Mouse (Mus musculus) megakaryocyte-erythroid progenitor cell, adult 5-6 weeks (primary cell): ENCODE data around the gene Gif. TPM values are rescaled to one million over a fixed set of nuclear protein-coding genes. Genes with fewer than 3 reads are reported as not detected.

Experiments
- ATAC-seq: replicated peaks from 2 replicates; pipeline ENCODE4 v1.8.0; 2016; ENCODE audit warnings: mild to moderate bottlenecking, inconsistent platforms; ENCODE audit not compliant: severe bottlenecking, poor library complexity, low FRiP score, low TSS enrichment
- total RNA-seq, 2 experiments: library from RNA; stranded (forward) in 1 of 2; stranded (reverse) in 1 of 2; fragments of 200-1000, 215-1000 nt in 1 of 2; fragments of >200 nt in 1 of 2; fragmentation: Nextera tagmentation in 1 of 2; gene quantifications; 2 replicates each; pipeline ENCODE4 v1.2.3; 2014 to 2017

Gene Gif
- total RNA-seq (2014; fragmentation: Nextera tagmentation) (not detected in 2 replicates), total RNA-seq (2017) (not detected in 2 replicates)

DNA sequence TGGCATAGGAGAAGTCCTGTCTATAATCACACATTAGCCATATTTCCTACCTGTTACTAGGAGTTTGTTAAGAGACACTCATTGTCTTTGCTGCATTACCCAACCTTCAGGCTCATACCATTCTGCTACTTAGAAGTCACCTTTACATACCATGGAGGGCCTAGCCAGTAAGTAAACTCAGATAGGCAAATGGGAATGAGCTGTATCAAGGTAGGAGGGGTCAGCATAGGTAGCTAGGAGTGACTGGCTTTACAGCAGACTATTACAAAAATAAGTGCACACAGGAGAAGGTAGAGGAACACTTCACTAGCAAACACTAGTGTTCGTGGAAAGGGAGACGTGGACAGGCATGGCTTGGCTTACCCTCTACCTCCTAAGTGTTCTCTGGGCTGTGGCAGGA lies at the start of gene Gif:
TSS of gene Gif (plus strand) at position 257 of the 400 bp plus-strand sequence.
- no peak for ATAC-seq

DNA sequence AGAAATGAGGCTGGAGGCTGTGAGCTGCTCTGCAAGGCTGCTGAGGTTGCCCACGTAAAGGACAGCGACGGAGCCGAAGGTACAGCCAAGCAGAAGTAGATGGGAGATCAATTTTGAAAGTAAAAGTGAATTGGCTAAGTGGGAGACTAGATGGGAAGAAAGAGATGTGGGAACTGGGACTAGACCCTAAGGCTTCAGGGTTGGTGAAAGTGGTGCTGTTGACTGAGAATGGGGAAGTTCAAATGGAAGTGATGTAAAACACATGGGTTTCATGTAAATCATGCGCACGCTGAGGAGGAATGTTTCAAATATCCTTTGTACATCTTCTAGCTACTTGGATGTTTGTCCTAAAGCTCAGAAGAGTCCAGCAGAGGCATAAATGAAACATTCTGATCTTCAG lies 49.0 kb upstream of the Gif start:
- no peak for ATAC-seq

DNA sequence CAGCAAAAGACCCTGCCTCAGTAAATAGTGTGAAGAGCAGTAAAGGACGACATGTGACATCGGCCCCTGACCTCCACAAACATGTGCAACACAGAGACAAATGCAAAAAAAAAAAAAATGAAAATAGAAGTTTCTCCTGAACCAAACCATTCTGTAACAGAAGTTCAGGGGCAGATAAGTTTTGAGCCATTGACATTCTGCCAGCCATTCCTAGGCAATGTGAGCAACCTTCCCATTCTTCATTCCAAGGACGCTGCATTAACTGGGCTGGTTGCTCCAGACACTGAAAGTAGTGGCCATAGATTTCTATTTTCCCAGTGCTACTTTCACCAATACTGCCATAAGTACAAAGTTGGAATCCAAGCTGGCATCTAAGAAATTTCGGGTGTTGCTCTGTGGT lies 34.9 kb upstream of the Gif start:
- ATAC-seq = no peak

DNA sequence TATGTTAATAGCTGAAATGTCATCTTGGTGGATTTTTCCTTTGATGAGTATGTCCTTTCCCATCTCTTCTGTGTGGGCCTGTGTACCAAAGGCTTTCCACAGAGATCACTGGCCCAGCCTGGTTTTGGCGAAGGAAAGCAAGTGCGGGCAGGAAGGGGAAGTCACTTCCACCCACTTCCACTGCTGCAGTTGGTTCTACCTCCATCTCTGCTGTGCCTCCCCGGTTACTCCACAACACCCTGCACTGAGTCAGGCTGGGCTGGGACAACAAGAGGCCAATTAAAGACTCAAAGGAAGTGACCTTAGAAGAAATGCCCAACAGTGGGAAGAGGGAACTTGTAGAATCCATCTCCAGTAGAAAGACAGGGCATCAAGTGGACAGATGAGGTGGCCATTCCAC lies 27.3 kb upstream of the Gif start:
- no peak for ATAC-seq

DNA sequence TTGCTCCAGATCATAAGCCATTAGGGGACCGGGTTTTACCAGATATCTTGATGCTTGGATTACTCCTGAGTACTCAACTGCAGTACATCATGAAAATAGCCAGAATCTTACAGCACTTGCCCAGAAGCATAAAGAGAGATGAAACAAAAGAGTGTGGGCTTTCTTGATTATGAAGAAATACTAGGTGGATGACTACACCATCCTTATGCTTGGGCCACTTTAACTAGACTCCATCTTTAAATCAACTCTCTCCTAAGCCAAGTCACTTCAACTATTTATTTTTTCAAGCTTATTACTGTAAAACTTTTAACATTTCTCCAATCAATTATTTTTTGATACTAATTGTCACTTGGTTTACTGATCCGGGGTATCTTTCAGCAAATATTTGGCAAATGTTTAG lies 23.5 kb upstream of the Gif start:
- ATAC-seq = no peak

DNA sequence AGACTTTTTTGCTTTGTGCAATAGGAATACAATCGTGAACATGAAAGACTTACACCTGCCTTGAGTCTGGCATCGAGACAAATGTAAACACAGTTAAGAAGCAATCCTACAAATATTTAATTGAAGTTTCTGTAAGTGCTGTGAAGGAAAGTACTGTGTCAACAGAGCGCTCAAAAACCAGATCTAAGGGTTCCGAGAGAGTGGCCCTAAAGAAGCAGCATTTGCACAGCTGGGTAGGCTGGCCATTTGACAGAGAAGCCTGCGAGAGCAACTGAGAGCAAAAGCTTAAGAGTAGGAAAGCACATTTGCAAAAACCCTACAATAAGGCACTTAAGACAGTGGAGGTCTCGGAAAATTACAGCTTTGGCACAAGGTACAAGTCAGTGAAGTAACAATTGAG lies 23.1 kb upstream of the Gif start:
- ATAC-seq = no peak

DNA sequence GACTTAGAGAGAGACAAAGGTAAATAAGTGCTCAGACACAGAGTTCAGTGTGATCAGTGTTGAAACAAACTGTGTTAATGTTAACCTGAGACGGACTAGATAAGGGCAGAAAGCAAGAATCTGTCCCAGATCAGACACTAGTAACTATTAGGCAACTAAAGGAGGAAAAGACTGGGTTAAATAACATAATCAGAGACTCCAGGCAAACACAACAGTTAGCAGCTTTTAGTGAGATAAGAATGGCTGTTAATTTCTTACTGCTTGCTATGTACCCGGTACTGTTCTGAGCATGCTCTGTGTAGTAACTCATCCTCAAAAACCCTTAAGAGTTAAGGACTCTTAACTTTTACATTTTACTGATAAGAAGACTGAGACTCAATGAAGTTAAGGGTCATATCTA lies 21.4 kb upstream of the Gif start:
- peak; percentile 94 for ATAC-seq

DNA sequence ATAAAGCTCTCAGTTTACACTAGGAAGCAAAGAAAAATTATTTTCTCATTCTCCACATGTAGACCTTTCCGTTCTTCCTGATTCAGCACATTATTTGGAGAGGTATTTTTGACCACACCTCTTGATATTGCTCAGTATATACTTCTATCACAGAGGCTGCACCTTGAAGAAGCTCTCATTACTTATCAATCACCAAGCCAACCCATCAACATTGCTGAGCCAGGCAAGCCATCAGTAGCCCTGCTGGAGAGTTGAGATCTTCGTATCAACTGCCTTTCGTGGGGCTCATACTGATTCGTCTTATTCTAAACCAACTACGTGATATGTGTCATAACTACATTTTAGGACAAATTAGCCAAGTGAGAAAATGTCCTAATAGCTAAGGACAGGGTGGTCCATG lies 20.1 kb upstream of the Gif start:
- ATAC-seq = peak; percentile 82

DNA sequence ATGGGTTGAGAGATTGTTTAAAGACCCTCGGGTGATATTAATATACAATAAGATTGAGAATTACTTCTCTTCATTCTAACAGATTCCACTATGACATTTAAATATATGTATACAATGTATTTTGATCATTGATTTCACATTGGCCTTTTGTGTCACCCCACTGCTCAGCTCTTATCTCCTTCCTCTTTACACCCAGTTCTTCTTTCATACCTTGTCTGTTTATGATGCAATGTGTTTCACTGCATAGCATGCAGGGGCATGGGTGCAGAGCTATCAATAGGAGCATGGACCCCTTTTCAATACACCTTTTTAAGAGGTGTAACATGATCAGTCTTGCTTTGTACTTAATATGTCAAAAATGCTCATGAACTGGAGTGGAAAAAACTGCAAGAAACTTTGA lies 17.1 kb upstream of the Gif start:
- no peak for ATAC-seq

DNA sequence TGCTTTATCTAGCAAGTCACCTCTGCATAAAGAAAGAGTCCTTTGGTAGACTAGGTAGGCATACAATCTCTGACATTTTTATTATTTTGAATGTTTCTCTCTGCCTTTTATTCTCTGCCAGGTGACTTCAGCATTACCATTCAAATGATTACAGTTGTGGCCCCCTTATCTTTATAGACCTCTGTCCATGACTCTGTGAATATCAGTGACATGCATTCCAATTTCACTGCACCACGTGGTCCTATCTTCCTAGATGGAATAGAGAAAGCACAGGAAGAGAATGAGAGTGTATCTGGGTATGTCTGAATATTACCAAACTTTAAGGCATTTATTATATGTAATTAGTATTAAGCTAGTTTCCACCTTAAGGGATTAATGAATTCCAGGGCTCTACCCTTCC lies 10.9 kb upstream of the Gif start:
- no peak for ATAC-seq

DNA sequence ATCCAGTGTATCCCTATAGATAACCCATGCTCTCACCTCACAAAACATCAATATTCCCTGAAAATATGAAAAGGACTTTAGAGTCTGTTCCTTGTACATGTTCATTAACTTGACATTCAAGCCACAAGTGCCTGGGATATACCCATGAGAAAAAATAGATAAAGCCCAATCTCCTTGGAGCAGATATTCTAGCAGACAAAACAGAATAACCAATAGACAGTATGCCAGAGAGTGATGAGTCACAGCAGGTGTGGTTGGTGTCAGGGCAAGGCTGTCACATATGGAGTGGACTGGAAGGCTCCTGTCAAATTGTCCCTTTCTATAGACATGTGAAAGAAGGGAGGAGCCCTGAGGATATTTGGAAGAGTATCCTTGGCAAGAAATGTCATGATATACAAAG lies 1.7 kb upstream of the Gif start:
- peak; percentile 91 for ATAC-seq

DNA sequence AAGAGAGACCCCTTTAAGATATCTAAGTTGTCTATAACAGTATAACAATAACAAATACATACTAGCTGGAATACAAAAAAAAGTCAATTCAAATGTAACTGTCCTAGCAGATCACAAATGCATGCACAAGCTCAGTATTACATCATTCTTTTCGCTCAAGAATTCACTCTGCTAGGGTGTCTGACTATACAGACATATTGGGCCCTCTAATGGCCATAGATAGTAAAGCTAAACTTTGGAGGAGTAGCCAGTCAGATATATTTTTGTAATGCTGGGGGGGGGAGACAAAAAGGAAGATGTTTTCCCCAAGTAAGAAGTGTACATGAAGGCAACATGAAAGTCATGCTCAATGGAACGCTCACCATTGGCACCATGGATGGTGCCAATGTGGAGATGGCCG lies 17.7 kb downstream of the Gif start:
- peak; percentile 58; the same call in 1 of the 2 replicates for ATAC-seq

DNA sequence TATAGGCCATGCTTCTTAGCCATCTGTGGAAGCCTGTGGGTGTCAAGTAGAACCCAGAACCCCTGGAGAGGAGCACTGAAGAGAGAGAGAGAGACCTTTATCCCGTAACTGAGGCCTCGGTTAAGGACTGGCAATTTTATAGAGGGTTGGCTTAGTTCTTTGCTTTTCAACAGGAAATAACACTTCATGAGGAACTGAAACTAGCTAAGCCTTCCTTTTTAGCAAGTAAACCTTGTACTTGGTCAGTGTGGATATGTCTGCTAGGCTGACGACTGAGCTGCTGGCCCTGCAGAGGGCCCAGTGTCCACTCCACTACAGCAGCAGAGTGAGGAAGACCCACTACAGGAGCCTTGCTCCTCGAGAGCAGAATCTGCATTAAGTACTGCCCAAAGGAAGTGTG lies 19.1 kb downstream of the Gif start:
- no peak for ATAC-seq

DNA sequence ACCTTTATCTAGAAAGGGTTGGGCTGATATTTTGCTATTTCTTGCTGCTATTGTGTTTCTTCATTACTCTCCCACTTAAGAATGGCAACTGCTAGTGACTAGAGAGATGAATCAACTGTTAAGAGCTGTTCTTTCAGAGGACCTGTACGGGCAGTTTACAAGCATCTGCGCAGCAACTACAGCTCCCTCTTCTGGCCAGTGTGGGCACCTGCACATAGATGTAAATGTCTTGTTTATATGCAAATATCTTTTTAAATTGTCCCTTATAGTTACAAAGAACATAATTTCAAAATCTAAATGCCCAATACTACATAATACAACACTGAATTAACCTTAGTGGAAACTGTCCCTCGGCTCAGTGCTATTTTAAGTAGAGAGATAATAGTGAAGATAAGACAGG lies 20.8 kb downstream of the Gif start:
- peak; percentile 55; the same call in 1 of the 2 replicates for ATAC-seq

DNA sequence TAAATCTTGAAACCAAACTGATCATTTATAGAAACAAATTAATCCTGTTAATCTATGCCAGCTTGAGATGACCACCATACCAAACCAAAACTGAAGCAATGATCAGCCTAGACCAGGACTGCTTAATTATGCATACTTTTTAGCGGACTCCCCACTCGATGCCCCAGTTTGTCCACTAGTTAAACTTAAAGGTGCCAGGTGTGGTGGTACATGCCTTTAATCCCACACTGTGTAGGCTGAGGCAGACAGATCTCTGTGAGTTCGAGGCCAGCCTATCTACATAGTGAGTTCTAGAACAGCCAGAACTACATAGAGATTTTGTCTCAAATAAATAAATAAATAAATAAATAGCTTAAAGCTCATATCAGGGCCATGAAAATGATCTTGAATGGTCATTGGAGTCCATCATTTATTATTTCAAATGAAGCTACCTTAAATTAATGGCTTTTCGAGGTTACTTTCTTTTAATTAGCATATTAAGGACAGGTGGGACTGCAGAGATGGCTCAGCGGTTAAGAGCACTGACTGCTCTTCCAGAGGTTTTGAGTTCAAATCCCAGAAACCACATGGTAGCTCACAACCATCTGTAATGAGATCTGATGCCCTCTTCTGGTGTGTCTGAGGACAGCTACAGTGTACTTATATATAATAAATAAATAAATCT lies 22.0 kb downstream of the Gif start:
- ATAC-seq = no peak

DNA sequence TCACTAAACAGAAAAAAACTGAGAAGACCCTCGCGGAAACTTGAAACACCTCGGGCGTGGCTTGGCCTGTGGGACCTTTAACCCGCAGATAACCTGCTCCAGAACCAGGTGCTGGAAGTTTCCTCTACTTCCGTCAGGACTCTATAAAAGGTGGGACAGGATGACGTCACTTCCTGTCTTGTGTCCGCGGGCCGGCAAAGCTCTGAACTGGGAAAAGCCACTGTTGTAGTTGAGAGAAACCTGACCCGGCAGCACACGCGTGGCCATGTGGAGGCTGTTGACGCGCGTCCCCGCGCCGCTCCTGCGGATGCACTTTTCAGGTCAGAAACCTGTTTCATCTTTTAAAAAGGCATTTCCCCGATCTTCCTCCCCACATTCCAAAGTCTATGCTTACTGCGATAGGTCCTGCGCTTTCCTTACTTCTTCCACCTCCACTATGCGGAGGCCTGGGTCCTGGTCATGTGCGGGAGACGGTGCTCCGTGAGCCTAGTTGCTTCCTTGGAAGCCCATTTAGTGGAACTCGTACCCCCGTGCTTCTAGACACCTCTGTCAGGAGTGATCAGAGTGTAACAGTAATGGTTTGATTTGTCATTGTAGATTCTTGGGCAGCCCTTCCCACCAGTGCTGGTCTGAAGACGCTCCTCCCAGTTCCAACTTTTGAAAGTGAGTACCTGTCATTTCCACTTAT lies 23.0 kb downstream of the Gif start, which contains the start of gene Mrpl16:
TSS of gene Mrpl16 (plus strand) at position 187 of the 688 bp plus-strand sequence.
- peak; percentile 85 for ATAC-seq

DNA sequence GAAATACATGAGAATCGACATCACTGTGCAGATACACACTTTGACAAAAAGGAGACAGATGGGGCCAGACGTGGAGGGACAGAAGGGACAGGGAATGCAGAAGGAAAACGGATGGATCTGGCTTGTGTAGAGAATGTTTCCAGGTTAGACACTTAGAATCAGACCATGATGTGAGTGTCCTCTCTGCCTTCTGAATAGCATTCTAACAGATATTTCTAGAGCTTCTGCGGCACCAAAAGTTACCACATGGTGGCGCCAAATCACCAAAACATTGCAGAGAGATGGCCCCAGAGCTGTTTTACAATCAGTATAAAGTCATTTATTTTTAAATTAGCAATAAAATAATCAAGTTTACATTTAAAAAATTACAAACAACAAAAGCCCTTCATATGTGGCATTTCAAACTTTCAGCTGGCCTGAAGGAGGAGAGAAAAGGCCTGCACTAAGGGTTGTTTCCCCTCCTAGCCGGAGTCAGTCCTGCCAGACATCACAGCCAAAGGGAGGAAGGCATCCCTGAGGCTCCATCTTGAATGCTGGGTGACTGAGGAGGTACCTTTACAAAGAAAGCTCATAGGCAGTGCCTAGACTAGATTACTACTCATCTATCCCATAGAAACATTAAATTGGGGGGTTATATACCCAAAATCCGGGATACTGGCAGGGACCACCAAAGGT lies 30.0 kb downstream of the Gif start:
- peak; percentile 70 for ATAC-seq

DNA sequence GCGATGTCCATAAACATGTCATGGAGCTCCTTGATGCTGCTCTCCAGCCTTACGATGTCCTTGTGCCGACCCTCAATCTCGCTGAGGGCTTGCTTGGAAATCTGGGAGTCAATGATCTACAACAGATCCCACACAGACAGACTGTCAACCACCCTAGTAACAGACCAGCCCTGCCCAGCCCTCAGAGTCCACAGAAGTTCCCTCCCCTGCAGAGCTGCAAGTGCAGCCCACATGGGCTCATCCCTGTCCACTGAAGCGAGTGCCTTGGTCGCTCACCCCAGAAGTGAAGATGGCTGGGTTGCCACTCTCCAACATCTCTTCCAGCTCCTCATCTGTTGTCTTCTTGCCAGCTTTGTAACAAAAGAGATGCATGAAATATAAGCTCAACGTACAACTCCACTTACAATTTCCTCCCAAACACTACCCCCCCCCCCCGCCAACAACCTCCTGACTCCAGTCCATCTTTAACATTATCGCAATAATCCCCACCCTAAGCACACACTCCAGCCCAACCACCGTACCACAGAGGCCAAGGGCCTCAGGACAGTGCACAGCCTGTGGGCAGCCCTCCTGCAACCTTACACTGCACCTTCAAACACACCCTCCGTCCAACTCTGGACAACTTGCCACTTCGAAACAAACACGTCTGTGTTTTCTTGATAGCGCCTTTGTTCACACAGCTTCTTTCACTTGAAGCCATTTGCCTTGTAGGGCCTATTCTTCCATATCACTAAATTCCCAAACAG lies 38.2 kb downstream of the Gif start:
- no peak for ATAC-seq

DNA sequence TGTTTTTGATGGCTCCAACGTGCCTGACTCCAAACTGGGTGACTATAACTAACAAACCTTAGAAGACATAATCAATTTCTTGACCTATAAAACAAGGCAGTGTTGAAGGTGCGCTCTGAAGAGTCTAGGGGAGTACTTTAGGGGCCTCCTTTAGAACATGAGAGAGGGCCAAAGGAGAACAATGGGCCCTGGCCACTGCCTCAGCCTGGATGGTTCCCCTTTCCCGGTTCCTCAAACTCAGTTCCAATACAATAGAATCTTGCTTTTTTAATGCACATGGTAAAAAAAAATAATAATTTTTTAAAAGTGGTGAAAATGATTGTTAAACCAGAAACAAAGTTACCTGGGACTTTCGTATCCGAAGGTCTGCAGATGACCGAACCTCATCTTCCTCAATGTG lies 40.5 kb downstream of the Gif start:
- no peak for ATAC-seq

DNA sequence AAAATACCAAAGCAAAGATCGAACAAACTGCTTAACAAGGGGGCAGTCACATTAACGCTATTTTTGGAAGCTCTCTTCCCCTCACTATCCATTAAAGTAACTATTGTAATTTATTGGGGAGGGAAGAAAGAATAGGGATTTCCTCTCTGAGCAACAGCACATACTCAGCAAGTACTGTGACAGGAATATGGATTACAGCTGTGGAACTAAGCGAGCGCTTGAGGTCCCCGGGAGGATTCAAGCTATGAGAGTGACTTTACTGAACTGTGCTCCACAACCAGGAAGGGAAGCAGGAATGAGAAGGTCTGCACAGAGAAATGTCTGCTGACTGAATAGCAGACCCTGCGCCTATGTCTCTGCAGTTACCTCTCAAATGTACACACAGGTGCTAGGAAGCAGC lies 41.5 kb downstream of the Gif start:
- no peak for ATAC-seq
